9 mouse cellular contexts compared by ENCODE assay signal in genomic region chr2:118747301-118747960, GRCm38 (mm10). TPM values are rescaled to one million over a fixed set of nuclear protein-coding genes. Genes with fewer than 3 reads are reported as not detected.
DNase-seq lines count a peak whose midpoint lies in the region; ATAC-seq lines count a peak whose summit lies in the region.
"Had no signal": no experiment of that assay in that cellular context is flagged by ENCODE, and none has a peak within 500 bp of the region (broad histone marks: within the 10 kb centered on the region; RNA-seq: fewer than 3 reads in every experiment).

No protein-coding gene starts in this region.

- H3K9ac ChIP-seq in liver, embryonic 11.5 days (ENCODE audit: low read depth, low read length): peak overlapping the region; percentile 97
- peak overlapping the region; percentile 93; the same call in 1 of the 2 replicates for H3K9ac ChIP-seq in neural tube, embryonic 14.5 days (replicated peaks; ENCODE audit: low read depth, low read length)

- H3K9me3 ChIP-seq in liver, embryonic 11.5 days (ENCODE audit: control insufficient read depth, low read length): no peaks in the 10 kb centered on the region
- H3K9me3 ChIP-seq in neural tube, embryonic 14.5 days (ENCODE audit: control insufficient read depth, low read length): no peaks in the 10 kb centered on the region

- ATAC-seq in liver, embryonic 11.5 days (replicated peaks; ENCODE audit: low FRiP score): no peak
- ATAC-seq in neural tube, embryonic 14.5 days (ENCODE audit: low read depth): no peak

- H3K4me3 ChIP-seq in liver, embryonic 11.5 days (ENCODE audit: low read depth, low read length): peak overlapping the region; percentile 96
- peak overlapping the region; percentile 83 for H3K4me3 ChIP-seq in neural tube, embryonic 14.5 days (ENCODE audit: low read depth, low read length)

- intact Hi-C loops in left cerebral cortex, postnatal 36 days (cut with DNase I): loop anchor here (2.0 to 5.0 kb wide), 3 partner anchors 15 to 150 kb away; partner anchors contain the start of genes Ankrd63 and Ccdc9b

- no peak overlapping the region for H3K27ac ChIP-seq in liver, embryonic 11.5 days (ENCODE audit: low read depth, low read length)
- no peak overlapping the region for H3K27ac ChIP-seq in neural tube, embryonic 14.5 days (ENCODE audit: low read depth, low read length)

- H3K27me3 ChIP-seq in liver, embryonic 11.5 days (replicated peaks; ENCODE audit: control insufficient read depth, insufficient read depth, low read length): no peaks in the 10 kb centered on the region; the same call in 1 of the 2 replicates
- no peaks in the 10 kb centered on the region for H3K27me3 ChIP-seq in neural tube, embryonic 14.5 days (ENCODE audit: control insufficient read depth, insufficient read depth, low read length)

- H3K4me1 ChIP-seq in liver, embryonic 11.5 days (replicated peaks; ENCODE audit: control insufficient read depth, insufficient read depth, low read length): peaks cover 48% of the 10 kb centered on the region
- peaks cover 43% of the 10 kb centered on the region for H3K4me1 ChIP-seq in neural tube, embryonic 14.5 days (ENCODE audit: control insufficient read depth, insufficient read depth, low read length)

- 40% methylated on average over 10 of the region's 10 CpGs for WGBS in liver, embryonic 11.5 days
- WGBS in neural tube, embryonic 14.5 days: 29% methylated on average over 10 of the region's 10 CpGs

- peak overlapping the region; percentile 98 for H3K4me2 ChIP-seq in liver, embryonic 11.5 days
- peak overlapping the region; percentile 91 for H3K4me2 ChIP-seq in neural tube, embryonic 14.5 days (ENCODE audit: low read depth, low read length)

- peaks cover 9% of the 10 kb centered on the region; the same call in 1 of the 2 replicates for H3K36me3 ChIP-seq in liver, embryonic 11.5 days (ENCODE audit: control insufficient read depth, insufficient read depth, low read length)
- H3K36me3 ChIP-seq in neural tube, embryonic 14.5 days (ENCODE audit: control insufficient read depth, insufficient read depth, low read length): no peaks in the 10 kb centered on the region

- peak; percentile 67 to 69 for DNase-seq in right cerebral cortex, postnatal 10 days (ENCODE audit: low spot score in 2 of 2)
- DNase-seq in right cerebral cortex, postnatal 36 days (ENCODE audit: low spot score in 2 of 2): no peak
- peak; percentile 74 to 77 for DNase-seq in cerebellum, postnatal 10 days
- DNase-seq in heart, postnatal 4 days: peak; percentile 58
- no peak for DNase-seq in liver, embryonic 11.5 days (ENCODE audit: low spot score)
- no peak for DNase-seq in left cerebral cortex, postnatal 36 days (ENCODE audit: low spot score in 2 of 2)
- no peak for DNase-seq in layer of hippocampus, adult 9-10 months (ENCODE audit: low spot score)

RNA-seq across cellular contexts. Expression of gene Inafm2, which starts 1.9 kb away (rescaled TPM):
- 10 to 100 TPM; 33.9 to 34.9 TPM for total RNA-seq in heart, postnatal 4 days (2021)
- 32.3 and 33.0 TPM in 2 replicates for polyA plus RNA-seq in liver, embryonic 11.5 days (2014; fragmentation: Nextera tagmentation; extraction: Ambion mirVana)
- 29.4 and 32.3 TPM in 2 replicates for polyA plus RNA-seq in neural tube, embryonic 14.5 days (2014; fragmentation: Nextera tagmentation; extraction: Ambion mirVana)
- total RNA-seq in left cerebral cortex, postnatal 36 days (2021): 10 to 100 TPM; 41.5 to 43.0 TPM

RNA-seq across cellular contexts. Expression of gene Ccdc9b, which starts 15.0 kb away (rescaled TPM):
- 1 to 10 TPM; 6.6 to 7.4 TPM for total RNA-seq in heart, postnatal 4 days (2021)
- polyA plus RNA-seq in liver, embryonic 11.5 days (2014; fragmentation: Nextera tagmentation; extraction: Ambion mirVana): 0.14 and 0.19 TPM in 2 replicates
- 0.60 and 0.64 TPM in 2 replicates for polyA plus RNA-seq in neural tube, embryonic 14.5 days (2014; fragmentation: Nextera tagmentation; extraction: Ambion mirVana)
- total RNA-seq in left cerebral cortex, postnatal 36 days (2021): 1 to 10 TPM; 4.8 to 5.5 TPM
- total RNA-seq: neutrophil, adult 5-6 weeks had no signal

RNA-seq across cellular contexts. Expression of gene Plcb2, which starts 19.2 kb away (rescaled TPM):
- 1 to 10 TPM; 1.3 to 1.7 TPM for total RNA-seq in heart, postnatal 4 days (2021)
- 2.9 and 3.5 TPM in 2 replicates for polyA plus RNA-seq in liver, embryonic 11.5 days (2014; fragmentation: Nextera tagmentation; extraction: Ambion mirVana)
- 0.57 and 0.88 TPM in 2 replicates for polyA plus RNA-seq in neural tube, embryonic 14.5 days (2014; fragmentation: Nextera tagmentation; extraction: Ambion mirVana)
- 1 to 10 TPM; 2.4 to 3.4 TPM for total RNA-seq in left cerebral cortex, postnatal 36 days (2021)

RNA-seq across cellular contexts. Expression of gene Phgr1, which starts 25.1 kb away (rescaled TPM):
- not detected for total RNA-seq in heart, postnatal 4 days (2021)
- polyA plus RNA-seq in liver, embryonic 11.5 days (2014; fragmentation: Nextera tagmentation; extraction: Ambion mirVana): not detected in 2 replicates
- polyA plus RNA-seq in neural tube, embryonic 14.5 days (2014; fragmentation: Nextera tagmentation; extraction: Ambion mirVana): not detected in 2 replicates
- not detected for total RNA-seq in left cerebral cortex, postnatal 36 days (2021)
- total RNA-seq: neutrophil, adult 5-6 weeks had no signal

RNA-seq across cellular contexts. Expression of gene Disp2, which starts 32.1 kb away (rescaled TPM):
- under 1 TPM; 0.07 to 0.10 TPM for total RNA-seq in heart, postnatal 4 days (2021)
- 0.32 and 0.60 TPM in 2 replicates for polyA plus RNA-seq in liver, embryonic 11.5 days (2014; fragmentation: Nextera tagmentation; extraction: Ambion mirVana)
- polyA plus RNA-seq in neural tube, embryonic 14.5 days (2014; fragmentation: Nextera tagmentation; extraction: Ambion mirVana): 59.4 and 66.8 TPM in 2 replicates
- 100 to 1,000 TPM; 187 to 192 TPM for total RNA-seq in left cerebral cortex, postnatal 36 days (2021)
- total RNA-seq: neutrophil, adult 5-6 weeks had no signal

Comparison
In these comparisons a context has a peak if more than half of its experiments do, and no peak if none do; other contexts are left out.
1. DNase-seq: peak in right cerebral cortex, postnatal 10 days (2 of 2), cerebellum, postnatal 10 days (2 of 2) and heart, postnatal 4 days (single experiment); none in right cerebral cortex, postnatal 36 days (0 of 2), liver, embryonic 11.5 days (single experiment), left cerebral cortex, postnatal 36 days (0 of 2) and layer of hippocampus, adult 9-10 months (single experiment).